Mouse (Mus musculus): ENCODE data around the gene Prkca.

DNA sequence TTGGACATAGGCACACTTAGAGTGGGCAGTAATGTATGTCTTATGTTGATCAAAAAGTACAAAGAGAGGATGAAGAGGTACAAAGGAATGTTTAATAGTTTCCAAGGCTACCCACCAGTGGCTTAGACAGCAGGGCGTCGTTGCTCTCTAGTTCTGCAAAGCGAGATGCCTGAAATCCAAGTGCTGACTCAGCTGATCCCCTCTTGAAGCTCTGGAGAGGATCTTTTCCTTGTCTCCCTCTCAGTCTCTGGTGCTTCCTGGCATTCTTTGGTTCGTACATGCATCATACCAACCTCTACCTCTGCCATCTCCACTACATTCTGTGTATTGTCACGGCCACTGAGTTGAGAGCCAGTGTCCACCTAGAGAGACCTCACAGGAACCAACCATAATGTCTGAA, 123.1 kb downstream of the Prkca start:
- TF ChIP-seq CTCF (IDR thresholded peaks at IDR 0.05; ENCODE audit: extremely low read depth, insufficient read depth, low read length) (no peak), POLR2A (IDR thresholded peaks at IDR 0.05; ENCODE audit: extremely low read depth, insufficient read depth, low read length) (no peak)
